Mouse (Mus musculus) A20 (cell line): Measurements from ENCODE around the gene Rhoh.
A peak's percentile ranks its signal among the peaks of the same experiment; 100 is the strongest.

Experiments
- DNase-seq: peaks from one replicate; pipeline ENCODE4 v3.0.0-alpha.2; 2011; ENCODE audit warnings: low read depth, low spot score

Gene Rhoh

GRCm38 (mm10) chr5:65861154-65861944, at the start of gene Rhoh:
Rhoh (plus strand) TSS chr5:65861213.
- DNase-seq = peak; percentile 85

DNA sequence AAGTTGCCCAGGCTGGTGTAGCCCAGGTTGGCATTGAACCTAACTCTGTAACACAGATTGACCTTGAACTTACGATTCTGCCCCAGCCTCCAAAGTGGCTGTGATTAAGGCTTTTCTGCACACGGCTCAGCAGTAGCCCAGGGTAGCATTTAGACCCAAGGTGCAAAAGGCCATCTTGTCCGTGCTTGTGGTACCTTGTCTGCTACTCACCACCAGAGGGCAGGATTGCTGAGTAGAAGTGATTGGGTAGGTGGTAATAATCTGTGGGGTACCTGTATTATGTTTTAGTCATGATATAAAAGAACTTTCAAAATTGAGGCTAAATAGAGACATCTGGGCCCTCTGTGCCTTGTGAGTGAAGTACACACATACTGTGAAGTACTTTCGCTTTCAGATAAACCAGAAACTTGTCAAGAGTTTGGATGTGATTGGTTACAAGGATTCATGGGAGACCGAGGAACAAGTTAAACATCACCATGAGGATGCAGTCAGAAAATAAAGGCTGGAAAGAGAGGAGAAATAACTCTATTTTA, 37.3 kb upstream of the Rhoh start:
- peak; percentile 68 for DNase-seq

DNA sequence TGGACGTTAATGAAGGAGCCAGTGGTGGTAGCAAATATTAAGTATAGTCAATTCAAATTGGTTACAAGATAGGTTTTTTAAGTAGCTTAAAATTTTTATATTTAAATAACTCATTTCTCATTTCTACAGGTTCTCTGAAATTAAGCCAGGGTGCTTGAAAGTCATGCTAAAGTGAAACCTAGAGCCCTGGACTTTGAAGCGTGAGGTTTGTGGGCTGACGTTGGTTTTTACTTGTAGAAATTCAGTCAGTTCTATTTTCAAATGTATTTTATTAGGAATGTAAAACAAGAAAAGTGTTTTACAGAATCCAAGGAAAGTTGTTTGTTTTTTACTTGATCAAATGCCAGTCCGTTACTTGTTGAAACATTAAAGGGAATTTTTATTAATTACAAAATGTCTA, 34.5 kb upstream of the Rhoh start:
- no peak for DNase-seq

GRCm38 (mm10) chr5:65827102-65827501, 33.9 kb upstream of the Rhoh start:
- no peak for DNase-seq

DNA sequence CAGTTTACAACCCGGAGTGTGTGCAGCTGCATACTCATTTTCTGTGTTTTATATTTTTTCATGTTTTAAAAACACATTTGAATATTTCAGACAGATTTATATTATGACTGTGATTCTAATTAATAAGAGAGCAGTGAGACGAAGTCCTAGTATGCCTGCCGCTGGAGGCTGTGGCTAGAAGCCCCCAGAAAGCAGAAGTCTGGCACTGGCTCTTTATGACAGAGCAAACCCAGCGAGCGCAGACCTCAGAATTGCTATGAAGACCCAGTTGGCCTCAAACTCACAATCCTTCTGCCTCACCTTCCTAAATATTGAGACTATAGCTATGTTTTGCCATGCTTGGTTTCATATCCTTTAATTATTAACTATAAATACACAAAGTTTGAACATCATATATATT, 32.8 kb upstream of the Rhoh start:
- DNase-seq = peak; percentile 26

DNA sequence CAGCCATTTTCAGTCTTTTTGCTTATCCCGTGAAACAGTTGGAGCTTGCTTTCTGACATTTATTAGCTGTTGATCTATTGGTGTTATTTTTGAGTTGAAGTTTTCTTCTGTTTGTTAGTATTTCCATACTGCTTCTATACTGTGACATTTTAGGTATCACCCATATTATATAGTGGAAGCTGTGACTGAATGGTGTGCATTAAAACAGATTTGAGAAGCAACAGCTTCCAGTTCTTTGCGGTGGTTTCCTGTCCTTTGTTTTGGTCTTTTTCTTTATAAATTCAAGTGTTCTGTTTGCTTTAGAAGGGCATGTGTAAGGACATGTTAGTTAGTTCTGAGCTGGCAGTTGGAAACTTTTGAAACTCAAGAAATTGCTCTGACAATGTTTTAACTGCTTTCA, 32.0 kb upstream of the Rhoh start:
- DNase-seq = no peak

GRCm38 (mm10) chr5:65831917-65832618, 28.9 kb upstream of the Rhoh start:
- no peak for DNase-seq

DNA sequence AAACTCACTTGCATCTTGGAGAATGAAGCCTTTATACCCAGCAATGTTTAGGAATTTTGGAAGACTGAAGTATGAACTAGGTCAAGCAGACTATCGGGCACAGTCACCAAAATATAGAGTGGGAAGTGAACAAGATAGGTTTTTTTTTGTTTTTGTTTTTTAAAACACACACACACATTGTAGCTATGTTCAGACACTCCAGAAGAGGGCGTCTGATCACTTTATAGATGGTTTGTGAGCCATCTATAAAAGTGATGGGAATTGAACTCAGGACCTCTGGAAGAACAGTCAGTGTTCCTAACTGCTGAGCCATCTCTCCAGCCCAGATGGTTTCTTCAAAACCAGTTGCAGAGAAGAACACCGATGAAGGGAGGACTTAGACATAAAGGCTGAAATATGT, 27.9 kb upstream of the Rhoh start:
- peak; percentile 38 for DNase-seq

DNA sequence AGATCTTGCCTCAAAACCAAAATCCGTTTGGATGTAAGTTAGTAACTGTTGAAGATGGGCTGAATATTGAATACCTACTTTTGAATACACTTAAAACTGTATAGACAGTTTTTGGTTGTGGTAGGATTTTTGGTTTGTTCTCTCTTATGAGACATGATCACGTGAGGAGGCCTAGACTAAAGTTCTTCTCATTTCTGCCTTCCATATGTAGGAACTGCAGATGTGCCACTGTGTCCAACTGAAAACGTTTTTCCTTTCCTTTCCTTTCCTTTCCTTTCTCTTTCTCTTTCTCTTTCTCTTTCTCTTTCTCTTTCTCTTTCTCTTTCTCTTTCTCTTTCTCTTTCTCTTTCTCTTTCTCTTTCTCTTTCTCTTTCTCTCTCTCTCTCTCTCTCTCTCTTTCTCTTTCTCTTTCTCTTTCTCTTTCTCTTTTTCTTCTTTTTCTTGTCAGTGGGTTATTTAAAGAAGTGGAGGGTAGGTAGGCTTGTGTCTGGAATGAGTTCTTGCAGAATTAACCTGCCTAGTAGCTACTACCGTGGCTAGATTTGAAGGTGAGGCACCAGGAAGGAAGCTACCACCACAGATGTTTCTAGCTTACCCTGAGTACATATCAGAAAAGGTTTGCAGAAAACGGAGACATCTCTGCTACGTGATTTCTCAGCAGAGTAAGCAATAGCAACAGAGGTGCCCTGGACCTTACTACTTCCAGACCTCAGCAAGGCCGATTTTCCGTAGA, 27.1 kb upstream of the Rhoh start:
- DNase-seq = no peak

DNA sequence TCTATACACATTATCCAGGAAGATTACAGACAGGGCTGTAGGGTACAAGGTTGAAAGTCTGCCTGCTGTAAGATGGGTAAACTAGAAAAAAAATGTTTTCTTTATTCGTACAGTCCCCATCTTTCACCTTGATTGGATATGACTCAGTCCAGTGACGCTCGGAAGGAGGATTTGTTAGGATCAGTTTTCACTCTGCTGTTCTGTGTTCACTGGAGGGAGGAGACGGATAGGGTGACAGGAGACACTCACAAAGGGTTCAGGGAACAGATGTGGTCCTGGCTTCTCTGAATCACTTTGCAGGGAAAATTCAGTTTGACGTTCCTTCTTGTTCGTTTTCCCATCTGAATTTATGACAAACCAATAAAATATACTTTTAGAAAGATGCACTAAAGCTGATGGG, 23.0 kb upstream of the Rhoh start:
- no peak for DNase-seq

DNA sequence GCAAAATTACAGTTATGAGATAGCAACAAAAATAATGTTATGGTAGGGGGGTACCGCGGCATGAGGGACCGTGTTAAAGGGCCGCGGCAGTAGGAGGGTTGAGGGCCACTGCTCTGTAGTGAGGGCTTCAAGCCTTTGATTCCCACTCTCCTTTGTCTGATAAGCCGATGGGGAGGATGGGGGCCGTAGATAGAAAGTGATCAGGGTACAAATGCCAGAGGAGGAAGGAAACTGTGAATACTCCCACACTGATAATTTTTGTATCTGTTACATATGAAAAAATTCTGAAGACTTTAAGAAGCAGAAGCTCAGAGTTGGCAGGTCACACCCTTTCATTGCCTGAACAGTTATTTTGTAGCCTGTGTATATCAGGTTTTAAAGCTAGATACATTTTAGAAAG, 18.1 kb upstream of the Rhoh start:
- DNase-seq = no peak

DNA sequence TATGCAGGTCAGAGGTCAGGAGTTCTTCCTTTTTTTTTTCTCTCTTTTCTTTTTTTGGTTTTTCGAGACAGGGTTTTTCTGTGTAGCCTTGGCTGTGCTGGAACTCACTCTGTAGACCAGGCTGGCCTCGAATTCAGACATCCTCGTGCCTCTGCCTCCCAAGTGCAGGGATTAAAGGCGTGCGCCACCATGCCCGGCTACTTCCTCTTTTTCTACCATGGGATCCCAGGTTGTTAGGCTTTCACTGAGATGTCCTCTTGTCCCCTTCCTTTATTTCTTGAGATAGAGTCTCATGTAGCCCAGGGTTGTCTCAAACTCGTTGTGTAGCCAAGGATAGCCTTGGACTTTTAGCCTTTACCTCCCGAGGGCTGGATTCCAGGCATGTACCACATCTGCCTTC, 14.5 kb upstream of the Rhoh start:
- DNase-seq = no peak

- DNase-seq = no peak
These were observed 14.1 kb upstream of the Rhoh start for GRCm38 (mm10) chr5:65846958-65847357.

DNA sequence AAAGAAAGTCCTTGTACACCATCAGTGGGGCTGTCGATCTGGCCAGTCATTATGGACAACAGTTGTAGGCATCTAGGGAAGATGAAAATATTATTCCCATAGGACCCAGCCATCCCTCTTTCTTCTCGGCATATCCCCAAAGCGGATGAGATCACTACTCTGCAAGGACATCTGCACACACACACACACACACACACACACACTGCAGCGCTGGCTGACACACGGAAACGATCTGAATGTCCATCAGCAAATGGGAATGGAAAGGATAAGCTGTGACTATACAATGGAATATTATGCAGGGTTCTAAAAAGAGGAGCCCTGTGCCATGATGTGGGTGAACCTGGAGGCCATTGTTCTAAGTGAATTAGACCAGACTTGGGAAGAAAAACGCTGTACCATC, 13.4 kb upstream of the Rhoh start:
- no peak for DNase-seq

- DNase-seq = peak; percentile 83
These were observed 10.2 kb upstream of the Rhoh start for GRCm38 (mm10) chr5:65850765-65851164.

GRCm38 (mm10) chr5:65854786-65855191, 6.2 kb upstream of the Rhoh start:
- DNase-seq = peak; percentile 92

DNA sequence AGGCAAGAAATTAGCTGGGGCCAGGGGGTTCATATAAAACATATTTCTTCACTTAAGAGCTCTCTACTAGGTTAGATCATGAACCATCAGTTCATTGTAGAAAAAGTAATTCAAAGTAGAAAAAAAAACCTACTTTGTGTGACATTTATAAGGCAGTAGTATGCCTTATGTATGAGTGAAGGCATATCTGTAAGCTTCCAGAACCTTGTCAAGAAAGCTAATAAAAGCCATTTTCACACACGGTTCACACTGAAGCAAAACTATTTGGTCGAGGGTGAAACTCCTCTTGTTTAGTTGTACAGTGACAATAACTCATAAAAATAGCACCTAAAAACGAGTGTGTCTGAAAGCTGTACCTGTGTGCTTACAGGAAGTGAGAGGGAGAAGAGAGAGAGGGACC, 5.4 kb upstream of the Rhoh start:
- DNase-seq = peak; percentile 69

- DNase-seq = peak; percentile 89
These were observed 4.2 kb upstream of the Rhoh start for GRCm38 (mm10) chr5:65856591-65857411.

- DNase-seq = peak; percentile 87
These were observed 3.1 kb upstream of the Rhoh start for GRCm38 (mm10) chr5:65857935-65858334.

DNA sequence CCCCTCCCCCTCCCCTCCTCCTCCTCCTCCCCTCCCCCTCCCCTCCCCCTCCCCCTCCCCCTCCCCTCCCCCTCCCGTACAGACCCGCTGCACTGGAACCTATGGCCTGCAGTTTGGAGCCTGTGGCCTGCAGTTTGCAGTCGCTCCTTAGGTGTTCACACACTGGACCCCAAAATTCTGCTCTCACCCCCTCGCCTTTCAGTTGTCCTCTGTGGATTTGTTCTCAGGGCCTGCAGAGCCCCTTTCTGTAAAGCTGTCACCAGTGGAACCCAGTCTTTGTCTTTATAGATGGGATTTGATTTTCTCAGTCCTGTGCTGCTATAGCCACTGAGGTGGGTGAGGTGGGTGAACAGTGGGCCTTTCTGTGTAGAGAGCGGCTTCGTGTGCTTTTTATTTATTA, 2.7 kb upstream of the Rhoh start:
- peak; percentile 76 for DNase-seq

DNA sequence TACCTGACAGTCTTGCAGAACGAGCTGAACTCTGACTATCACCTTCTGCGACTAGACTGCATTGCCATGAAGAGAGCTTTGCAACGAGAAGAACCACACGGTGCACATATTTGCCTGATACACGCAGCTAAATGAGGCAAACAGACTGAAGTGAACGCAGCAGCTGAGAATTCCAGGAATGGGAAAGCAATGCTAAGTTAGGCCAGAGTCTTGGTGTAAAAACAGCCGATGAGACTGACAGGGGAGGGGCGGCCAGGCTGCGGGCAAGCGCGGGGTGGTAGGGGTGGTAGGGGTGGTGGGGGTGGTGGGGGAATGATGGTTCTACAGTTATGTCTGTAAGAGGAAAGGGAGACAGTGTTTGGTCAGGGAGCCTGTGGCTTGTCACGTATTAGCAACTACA, 2.1 kb upstream of the Rhoh start:
- DNase-seq = peak; percentile 78
